Mouse (Mus musculus): Measurements from ENCODE around the gene Syt15.

GRCm38 (mm10) chr14:34190361-34190760, 29.0 kb upstream of the Syt15 start:
- TF ChIP-seq CTCF (IDR thresholded peaks at IDR 0.05; ENCODE audit: borderline replicate concordance, extremely low read depth, insufficient read depth, insufficient read length) = no peak
- no peak for TF ChIP-seq POLR2A (IDR thresholded peaks at IDR 0.05; ENCODE audit: borderline replicate concordance, extremely low read depth, insufficient read depth, insufficient read length, poor library complexity, severe bottlenecking)

All from brain, embryonic 14.5 days (tissue).